Mouse (Mus musculus): Measurements from ENCODE around the gene Cxcl2. TPM values are rescaled to one million over a fixed set of nuclear protein-coding genes. Genes with fewer than 3 reads are reported as not detected.
A peak's percentile ranks its signal among the peaks of the same experiment; 100 is the strongest.

Cxcl2 gene
- polyA plus RNA-seq, 1 experiment from 2014 or later = not detected

DNA sequence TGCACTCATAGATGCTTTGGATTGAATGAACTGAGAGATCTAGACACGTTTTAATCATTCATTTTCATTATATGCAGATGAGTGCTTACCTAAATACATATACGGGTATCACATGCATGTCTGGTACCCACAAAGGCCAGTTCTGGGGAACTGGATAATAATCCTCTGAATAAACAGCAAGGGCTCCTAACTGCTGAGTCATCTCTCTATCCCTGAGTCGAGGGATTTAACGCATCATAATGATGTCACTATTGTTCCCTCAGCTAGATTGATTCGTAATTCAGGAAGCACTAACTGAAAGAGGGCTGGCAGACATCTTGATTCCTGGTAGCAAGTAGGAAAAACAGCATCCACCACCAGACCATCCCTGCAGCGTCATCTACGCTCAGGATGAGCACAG is 3.0 kb upstream of the Cxcl2 start:
- Histone ChIP-seq H3K27me3 (replicated peaks; ENCODE audit: low read depth, poor library complexity, severe bottlenecking) (peaks cover 22% of the 10 kb centered on the region), H3K4me1 (peaks cover 16% of the 10 kb centered on the region), H3K27ac (replicated peaks) (no peak overlapping the region), H3K36me3 (replicated peaks) (no peaks in the 10 kb centered on the region), H3K4me3 (no peak overlapping the region), H3K9me3 (no peaks in the 10 kb centered on the region)
- no peak for DNase-seq (ENCODE audit: low spot score)
- WGBS = 78% methylated on average over 7 of the region's 7 CpGs

DNA sequence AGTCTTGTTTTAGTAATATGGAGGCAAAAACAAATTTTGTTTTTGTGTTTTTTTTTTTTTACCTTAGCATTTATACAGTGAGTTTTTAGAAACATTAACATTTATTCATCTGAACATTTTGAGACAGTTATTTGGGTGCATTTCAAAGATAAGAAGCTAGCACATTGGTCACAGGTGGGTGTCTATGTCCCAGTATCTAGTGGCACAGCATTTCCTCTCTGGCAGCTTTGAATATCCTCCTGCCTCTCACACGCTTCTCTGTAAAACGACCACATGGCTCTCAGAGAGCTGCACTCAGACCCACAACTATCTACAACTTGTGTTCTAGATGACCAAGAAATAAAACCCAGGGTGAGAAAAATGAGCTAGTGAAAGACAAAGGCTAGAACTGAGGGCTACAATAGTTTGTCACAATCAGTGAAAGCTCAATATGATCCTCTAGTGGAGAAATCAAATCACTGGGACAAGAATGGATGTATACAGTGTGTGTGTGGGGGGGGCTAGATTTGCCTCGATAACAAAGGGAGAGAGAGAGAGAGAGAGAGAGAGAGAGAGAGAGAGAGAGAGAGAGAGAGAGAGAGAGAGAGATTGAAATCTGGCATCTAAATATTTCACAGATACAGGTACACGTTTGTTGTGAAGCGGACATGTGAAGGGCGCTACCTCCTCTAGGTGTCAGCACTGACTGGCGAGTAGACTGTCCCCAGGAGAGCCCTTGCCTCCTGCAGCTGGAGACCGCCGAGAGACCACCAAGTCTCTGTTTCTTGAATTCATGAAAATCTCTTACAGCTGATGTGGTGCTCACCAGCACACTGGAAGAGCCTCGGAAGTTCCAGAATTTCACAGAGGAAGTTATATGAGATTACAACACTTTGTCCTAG is 1.1 kb upstream of the Cxcl2 start:
- 12% methylated on average over 10 of the region's 10 CpGs for WGBS
- DNase-seq (ENCODE audit: low spot score) = peak; percentile 44

DNA sequence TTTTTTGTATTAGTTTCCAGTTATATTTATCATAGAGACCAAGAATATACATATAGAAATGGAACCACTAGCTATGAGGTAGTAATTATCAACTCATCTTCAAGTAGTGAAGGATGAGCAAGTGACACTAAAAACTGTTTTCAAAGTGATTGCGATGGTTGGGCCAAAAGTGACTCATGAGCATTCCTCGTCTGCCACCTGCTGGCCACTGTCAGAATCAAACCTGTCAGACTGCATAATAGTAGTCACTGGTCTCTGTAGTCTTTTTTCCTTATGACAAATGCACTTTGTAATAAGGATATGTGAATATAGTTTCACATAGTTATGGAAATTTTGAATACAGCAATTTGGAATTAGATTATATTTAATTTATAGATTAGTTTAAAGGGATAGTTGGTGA is 5.3 kb downstream of the Cxcl2 start:
- H3K9me3 ChIP-seq = no peaks in the 10 kb centered on the region
- 3% methylated on average over 2 of the region's 2 CpGs for WGBS
- H3K27me3 ChIP-seq (replicated peaks; ENCODE audit: low read depth, poor library complexity, severe bottlenecking) = peaks cover 12% of the 10 kb centered on the region
- peak; percentile 73 for DNase-seq (ENCODE audit: low spot score)
- no peaks in the 10 kb centered on the region for H3K4me1 ChIP-seq
- no peak overlapping the region for H3K27ac ChIP-seq (replicated peaks)
- H3K4me3 ChIP-seq = no peak overlapping the region
- no peaks in the 10 kb centered on the region for H3K36me3 ChIP-seq (replicated peaks)

More for the DNA sequence above, 1.1 kb upstream of the Cxcl2 start:
- Histone ChIP-seq H3K27ac (replicated peaks) (no peak overlapping the region), H3K27me3 (replicated peaks; ENCODE audit: low read depth, poor library complexity, severe bottlenecking) (peaks cover 22% of the 10 kb centered on the region), H3K36me3 (replicated peaks) (no peaks in the 10 kb centered on the region), H3K4me3 (peak overlapping the region; percentile 55), H3K9me3 (no peaks in the 10 kb centered on the region), H3K4me1 (peaks cover 16% of the 10 kb centered on the region)

DNA sequence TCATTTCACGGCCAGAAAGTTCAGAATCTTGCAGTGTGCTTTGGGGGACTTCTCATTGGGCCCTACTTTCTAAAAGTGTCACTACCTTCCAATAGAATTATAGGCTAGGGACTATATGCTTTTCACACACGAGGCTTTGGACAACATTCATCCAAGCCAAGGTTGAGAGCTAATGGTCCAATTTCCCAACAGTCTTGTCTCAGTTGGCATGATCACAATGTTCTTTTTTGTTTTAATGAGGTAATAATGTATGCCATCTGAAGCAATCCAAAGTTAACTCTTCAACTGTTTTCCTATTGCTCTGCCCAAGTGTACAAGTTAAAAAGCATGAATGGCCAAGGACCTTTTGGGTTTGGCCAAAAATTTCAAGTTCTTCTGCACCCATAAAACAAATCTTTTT is 15.8 kb downstream of the Cxcl2 start:
- H3K4me3 ChIP-seq = no peak overlapping the region
- no peaks in the 10 kb centered on the region for H3K9me3 ChIP-seq
- H3K27ac ChIP-seq (replicated peaks) = no peak overlapping the region
- 81% methylated on average over 2 of the region's 2 CpGs for WGBS
- no peaks in the 10 kb centered on the region for H3K27me3 ChIP-seq (replicated peaks; ENCODE audit: low read depth, poor library complexity, severe bottlenecking)
- no peaks in the 10 kb centered on the region for H3K36me3 ChIP-seq (replicated peaks)
- no peaks in the 10 kb centered on the region for H3K4me1 ChIP-seq
- no peak for DNase-seq (ENCODE audit: low spot score)

DNA sequence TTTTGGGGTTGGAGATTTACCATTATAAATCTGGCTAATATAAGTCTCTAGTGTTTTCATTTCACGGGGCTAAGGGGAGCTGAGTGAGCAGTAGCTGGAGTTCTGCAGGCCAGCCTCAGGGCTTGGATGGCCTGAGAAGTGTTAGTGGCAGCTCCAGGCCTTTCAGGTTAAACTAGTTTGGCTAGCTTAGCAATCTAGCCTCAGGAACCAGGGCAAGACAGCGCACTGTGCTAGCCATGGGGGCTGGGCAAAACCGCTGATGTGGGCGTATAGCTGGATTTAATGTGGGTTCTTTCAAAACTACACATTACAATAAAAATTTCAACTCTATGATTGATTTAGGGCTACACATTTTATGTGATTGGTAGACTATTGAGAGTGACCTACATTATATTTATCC is 19.3 kb downstream of the Cxcl2 start:
- no peaks in the 10 kb centered on the region for H3K36me3 ChIP-seq (replicated peaks)
- H3K4me3 ChIP-seq = no peak overlapping the region
- WGBS = 91% methylated on average over 4 of the region's 4 CpGs
- no peak overlapping the region for H3K27ac ChIP-seq (replicated peaks)
- H3K4me1 ChIP-seq = no peaks in the 10 kb centered on the region
- DNase-seq (ENCODE audit: low spot score) = no peak
- H3K27me3 ChIP-seq (replicated peaks; ENCODE audit: low read depth, poor library complexity, severe bottlenecking) = no peaks in the 10 kb centered on the region
- H3K9me3 ChIP-seq = no peaks in the 10 kb centered on the region

DNA sequence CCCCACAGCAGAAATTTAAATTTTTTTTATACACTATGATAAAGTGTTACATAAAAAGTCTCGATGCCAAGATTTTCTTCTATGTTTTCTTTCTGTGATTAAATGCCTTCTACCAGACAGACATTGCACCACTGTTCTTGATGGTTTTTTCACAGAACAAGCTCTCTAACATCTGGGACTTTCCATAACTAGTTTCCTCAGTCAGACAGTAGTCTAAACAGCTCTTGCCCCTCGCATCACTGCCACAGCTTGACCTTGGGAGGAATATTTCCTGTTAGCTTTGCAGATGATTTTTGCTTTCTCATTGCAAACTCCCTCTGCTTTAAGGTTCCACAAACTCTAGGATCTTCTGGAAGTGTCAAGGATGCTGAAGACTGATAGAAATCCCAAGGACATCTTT is 26.9 kb downstream of the Cxcl2 start:
- Histone ChIP-seq H3K9me3 (no peaks in the 10 kb centered on the region), H3K27ac (replicated peaks) (peak overlapping the region; percentile 99), H3K27me3 (replicated peaks; ENCODE audit: low read depth, poor library complexity, severe bottlenecking) (no peaks in the 10 kb centered on the region), H3K36me3 (replicated peaks) (peaks cover 23% of the 10 kb centered on the region), H3K4me1 (peaks cover 11% of the 10 kb centered on the region), H3K4me3 (peak overlapping the region; percentile 79)
- DNase-seq (ENCODE audit: low spot score) = no peak
- WGBS = 54% methylated on average over 2 of the region's 2 CpGs

DNA sequence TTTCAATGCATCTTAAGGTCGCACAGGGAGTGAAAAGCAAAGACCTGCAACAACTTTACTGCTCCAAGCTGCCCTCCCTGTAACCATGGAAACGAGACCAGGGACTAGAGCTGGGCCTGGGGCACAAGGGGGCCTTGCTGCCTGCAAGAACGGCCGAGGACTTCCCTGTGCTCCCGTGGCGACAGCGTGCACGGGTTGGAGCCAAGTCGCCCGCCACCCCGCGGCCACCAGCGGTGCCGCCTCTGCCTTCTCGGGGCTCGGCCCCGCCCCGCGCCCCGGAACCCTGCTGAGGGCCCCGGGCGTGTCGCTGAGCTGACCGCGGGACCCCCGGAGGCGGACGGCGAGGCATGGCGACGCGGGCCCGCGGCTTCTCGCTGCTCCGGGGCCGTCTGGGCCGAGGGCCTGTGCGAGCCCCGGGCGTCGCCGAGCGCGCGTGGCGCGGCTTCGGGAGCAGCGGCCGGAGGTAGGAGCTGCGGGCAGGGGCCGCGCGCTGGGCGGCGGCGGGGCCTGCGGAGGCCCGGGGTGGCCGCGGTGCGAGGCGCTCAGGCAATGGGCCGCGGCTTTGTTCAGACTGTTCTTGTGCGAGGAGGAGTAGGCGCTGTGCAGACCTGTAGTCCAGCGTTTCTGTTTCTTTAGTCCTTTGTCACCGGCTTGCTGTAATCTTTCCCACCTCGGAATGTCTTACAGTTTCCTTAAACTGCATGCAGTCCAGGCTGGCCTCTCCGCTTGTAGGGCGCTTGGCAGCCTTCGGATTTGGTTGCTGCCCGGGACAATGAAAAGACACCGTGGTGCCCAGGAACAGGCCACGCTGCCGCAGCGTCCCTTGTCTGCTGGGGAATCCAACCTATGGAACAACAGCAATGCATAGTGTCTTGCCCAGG is 27.5 kb downstream of the Cxcl2 start, which contains the start of gene Mthfd2l:
TSS of gene Mthfd2l (plus strand) at position 147 of the 881 bp plus-strand sequence.
- Histone ChIP-seq H3K4me1 (peaks cover 11% of the 10 kb centered on the region), H3K36me3 (replicated peaks) (peaks cover 29% of the 10 kb centered on the region), H3K27ac (replicated peaks) (peak within 1 kb of the TSS; percentile 99), H3K9me3 (no peaks in the 10 kb centered on the region), H3K4me3 (peak within 1 kb of the TSS; percentile 79), H3K27me3 (replicated peaks; ENCODE audit: low read depth, poor library complexity, severe bottlenecking) (no peaks in the 10 kb centered on the region)
- peak; percentile 93 for DNase-seq (ENCODE audit: low spot score)
- WGBS = under 1% methylated on average over 78 of the region's 79 CpGs

DNA sequence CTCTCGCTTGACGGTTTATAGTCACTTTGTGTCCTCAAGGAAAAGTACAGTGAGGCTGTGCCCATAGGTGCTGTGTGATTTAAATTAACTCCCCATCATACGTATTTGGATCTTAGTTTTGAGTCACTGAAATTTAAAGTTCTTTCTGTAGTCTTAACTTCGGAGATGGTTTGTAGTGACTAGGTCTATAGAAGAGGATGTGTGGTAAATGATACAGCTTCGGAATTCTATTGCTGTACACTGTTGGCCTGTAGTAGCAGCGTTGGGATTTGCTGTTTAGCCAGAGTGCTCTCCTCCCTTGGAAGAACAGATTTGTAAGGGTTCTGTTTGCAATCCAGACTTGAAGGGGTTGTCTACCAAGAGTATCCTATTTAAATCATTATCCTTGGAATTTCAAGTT is 28.2 kb downstream of the Cxcl2 start:
- Histone ChIP-seq H3K27me3 (replicated peaks; ENCODE audit: low read depth, poor library complexity, severe bottlenecking) (no peaks in the 10 kb centered on the region), H3K9me3 (no peaks in the 10 kb centered on the region), H3K27ac (replicated peaks) (peak overlapping the region; percentile 99), H3K4me1 (peaks cover 17% of the 10 kb centered on the region), H3K36me3 (replicated peaks) (peaks cover 36% of the 10 kb centered on the region), H3K4me3 (peak overlapping the region; percentile 79)
- DNase-seq (ENCODE audit: low spot score) = no peak
- 4% methylated on average over 6 of the region's 6 CpGs for WGBS

DNA sequence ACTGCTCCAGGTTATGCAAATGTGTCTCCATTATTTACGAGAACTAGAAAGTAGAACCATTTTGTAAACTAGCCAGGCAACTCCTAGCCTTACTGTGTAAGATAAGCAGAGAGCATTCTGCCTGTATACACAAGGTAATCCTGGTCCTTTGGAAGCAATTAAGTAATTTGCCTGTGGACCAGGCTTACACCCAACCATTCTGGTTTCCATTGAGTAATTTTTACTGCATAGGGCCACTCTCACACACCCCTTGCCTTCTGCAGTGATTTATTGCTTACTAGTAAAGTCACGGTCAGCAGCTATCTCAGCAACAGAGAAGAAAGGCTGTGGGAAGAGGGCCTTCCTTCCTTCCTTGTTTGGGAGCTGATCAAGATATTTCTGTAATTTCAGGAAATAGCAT is 33.0 kb downstream of the Cxcl2 start:
- H3K4me1 ChIP-seq = peaks cover 13% of the 10 kb centered on the region
- H3K27ac ChIP-seq (replicated peaks) = no peak overlapping the region
- H3K36me3 ChIP-seq (replicated peaks) = peaks cover 46% of the 10 kb centered on the region
- no peak for DNase-seq (ENCODE audit: low spot score)
- H3K4me3 ChIP-seq = no peak overlapping the region
- H3K9me3 ChIP-seq = no peaks in the 10 kb centered on the region
- no peaks in the 10 kb centered on the region for H3K27me3 ChIP-seq (replicated peaks; ENCODE audit: low read depth, poor library complexity, severe bottlenecking)
- WGBS = 80% methylated on average over 2 of the region's 2 CpGs

DNA sequence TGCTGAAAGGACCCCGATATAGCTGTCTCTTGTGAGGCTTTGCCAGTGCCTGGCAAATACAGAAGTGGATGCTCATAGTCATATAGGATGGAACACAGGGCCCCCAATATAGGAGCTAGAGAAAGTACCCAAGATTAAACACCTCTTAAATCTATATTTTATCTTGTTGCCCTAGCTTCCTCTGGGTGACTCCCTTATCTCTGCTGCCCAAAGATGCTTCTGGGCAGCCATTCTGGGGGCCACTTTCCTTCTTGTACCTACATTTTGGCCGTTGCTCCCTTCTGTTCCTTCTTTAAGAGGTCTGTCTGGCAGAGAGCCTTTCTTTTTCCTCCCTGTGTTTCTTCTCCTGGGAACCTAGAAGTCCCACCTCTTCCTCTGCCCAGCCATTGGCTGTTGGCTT is 41.8 kb downstream of the Cxcl2 start:
- Histone ChIP-seq H3K4me3 (no peak overlapping the region), H3K9me3 (no peaks in the 10 kb centered on the region), H3K36me3 (replicated peaks) (peaks cover 11% of the 10 kb centered on the region), H3K27ac (replicated peaks) (no peak overlapping the region), H3K4me1 (no peaks in the 10 kb centered on the region), H3K27me3 (replicated peaks; ENCODE audit: low read depth, poor library complexity, severe bottlenecking) (no peaks in the 10 kb centered on the region)
- no peak for DNase-seq (ENCODE audit: low spot score)
- WGBS = 83% methylated on average over 2 of the region's 2 CpGs

DNA sequence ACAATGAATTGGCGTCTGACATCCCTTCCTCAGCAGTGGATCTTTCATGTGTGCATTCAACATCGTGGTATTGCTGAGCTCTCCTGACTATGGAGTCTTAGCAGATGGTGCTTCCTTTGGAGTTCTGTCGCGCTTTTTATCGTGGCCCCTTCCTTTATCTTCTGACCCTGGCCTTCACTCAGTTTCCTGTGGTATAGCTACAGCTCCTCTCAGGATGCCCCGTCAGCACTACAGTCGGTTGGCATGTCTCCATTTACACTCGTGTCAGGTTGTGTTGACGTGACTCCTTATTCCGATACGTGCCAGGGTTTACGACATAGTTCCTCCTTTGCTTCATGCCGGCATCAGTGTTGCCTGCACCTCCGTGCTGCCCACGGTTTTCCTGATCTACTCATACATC is 45.8 kb downstream of the Cxcl2 start:
- no peaks in the 10 kb centered on the region for H3K9me3 ChIP-seq
- no peaks in the 10 kb centered on the region for H3K4me1 ChIP-seq
- H3K27ac ChIP-seq (replicated peaks) = no peak overlapping the region
- DNase-seq (ENCODE audit: low spot score) = no peak
- H3K4me3 ChIP-seq = no peak overlapping the region
- 93% methylated on average over 15 of the region's 15 CpGs for WGBS
- no peaks in the 10 kb centered on the region for H3K27me3 ChIP-seq (replicated peaks; ENCODE audit: low read depth, poor library complexity, severe bottlenecking)
- H3K36me3 ChIP-seq (replicated peaks) = peaks cover 10% of the 10 kb centered on the region; the same call in 1 of the 2 replicates

DNA sequence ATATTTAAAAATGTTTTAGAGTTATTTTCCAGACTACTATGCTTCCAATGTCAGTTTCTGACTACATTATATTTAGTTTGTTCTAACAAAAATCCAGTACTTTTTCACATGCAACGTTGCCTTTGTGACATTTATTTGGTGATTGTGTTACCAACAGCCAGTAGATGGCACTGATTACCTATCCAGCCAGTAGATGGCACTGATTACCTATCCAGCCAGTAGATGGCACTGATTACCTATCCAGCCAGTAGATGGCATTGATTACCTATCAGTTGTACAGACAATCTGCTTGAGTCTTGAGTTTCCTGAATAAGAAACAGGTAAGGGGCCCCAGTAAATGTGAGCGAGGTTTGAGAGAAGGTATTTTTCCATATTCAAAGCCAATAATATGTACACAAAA is 47.8 kb downstream of the Cxcl2 start:
- H3K27me3 ChIP-seq (replicated peaks; ENCODE audit: low read depth, poor library complexity, severe bottlenecking) = no peaks in the 10 kb centered on the region
- H3K4me3 ChIP-seq = no peak overlapping the region
- no peaks in the 10 kb centered on the region for H3K4me1 ChIP-seq
- WGBS = 39% methylated on average over 2 of the region's 2 CpGs
- H3K36me3 ChIP-seq (replicated peaks) = peaks cover 10% of the 10 kb centered on the region; the same call in 1 of the 2 replicates
- H3K9me3 ChIP-seq = no peaks in the 10 kb centered on the region
- H3K27ac ChIP-seq (replicated peaks) = no peak overlapping the region
- no peak for DNase-seq (ENCODE audit: low spot score)
